Mouse (Mus musculus): ENCODE data around the gene Ppp4r2.

Ppp4r2 gene

GRCm38 (mm10) chr6:100882381-100883213, 49.2 kb downstream of the Ppp4r2 start:
- DNase-seq (ENCODE audit: extremely low read depth, low read depth, low spot score): peak; percentile 3

- DNase-seq (ENCODE audit: extremely low read depth, low read depth, low spot score): no peak
These were observed 49.8 kb downstream of the Ppp4r2 start for GRCm38 (mm10) chr6:100883233-100883632.

DNA sequence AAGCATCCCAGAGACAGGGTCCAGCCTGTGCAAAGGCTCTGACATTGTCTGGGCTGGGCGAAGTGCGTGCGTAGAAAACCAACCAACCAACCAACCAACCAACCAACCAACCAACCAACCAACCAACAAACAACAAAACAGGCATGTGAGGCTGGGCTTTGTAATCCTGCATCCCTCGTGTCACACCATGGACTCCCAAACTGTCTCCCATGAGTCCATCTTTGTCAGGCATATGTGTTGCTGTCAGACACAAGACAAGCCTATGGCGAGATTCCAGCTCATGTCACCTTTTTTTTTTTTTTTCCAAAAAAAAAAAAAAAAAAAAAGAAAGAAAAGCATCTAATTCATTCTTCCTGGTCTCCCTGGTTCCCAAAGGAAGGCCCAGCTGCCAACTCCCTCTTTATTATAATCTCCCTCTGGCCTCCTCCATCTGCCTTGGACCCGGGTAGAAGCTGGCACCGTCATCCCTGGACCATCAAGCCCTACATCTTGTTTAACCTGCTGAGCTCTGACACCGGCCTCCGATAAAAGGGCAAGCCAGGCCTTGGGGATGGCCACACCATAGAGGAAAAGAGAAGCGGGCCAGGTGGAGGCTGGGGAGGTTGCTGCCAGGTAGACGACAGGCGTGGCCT, 51.3 kb downstream of the Ppp4r2 start:
- DNase-seq (ENCODE audit: extremely low read depth, low read depth, low spot score): no peak

- no peak for DNase-seq (ENCODE audit: extremely low read depth, low read depth, low spot score)
These were observed 52.0 kb downstream of the Ppp4r2 start for GRCm38 (mm10) chr6:100885376-100885775.

DNA sequence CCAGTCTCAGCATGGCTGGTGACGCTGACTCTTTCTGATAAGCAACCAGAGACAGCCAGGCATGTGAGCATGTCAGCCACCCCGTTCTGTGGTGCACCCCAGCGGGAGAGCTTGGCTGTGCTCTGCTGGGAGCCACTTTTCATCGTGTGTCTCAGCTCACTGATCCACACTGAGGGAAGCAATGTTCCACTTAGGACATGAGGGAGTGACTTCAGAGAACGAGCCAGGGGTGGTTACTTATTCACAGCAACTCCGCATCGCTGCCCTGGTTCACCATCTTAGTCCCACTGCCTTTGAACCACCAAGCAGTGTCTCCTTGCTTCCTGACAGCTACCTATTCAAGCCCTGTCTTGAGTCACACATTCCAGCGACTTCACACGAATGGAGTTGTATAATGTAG, 53.6 kb downstream of the Ppp4r2 start:
- DNase-seq (ENCODE audit: extremely low read depth, low read depth, low spot score): no peak

DNA sequence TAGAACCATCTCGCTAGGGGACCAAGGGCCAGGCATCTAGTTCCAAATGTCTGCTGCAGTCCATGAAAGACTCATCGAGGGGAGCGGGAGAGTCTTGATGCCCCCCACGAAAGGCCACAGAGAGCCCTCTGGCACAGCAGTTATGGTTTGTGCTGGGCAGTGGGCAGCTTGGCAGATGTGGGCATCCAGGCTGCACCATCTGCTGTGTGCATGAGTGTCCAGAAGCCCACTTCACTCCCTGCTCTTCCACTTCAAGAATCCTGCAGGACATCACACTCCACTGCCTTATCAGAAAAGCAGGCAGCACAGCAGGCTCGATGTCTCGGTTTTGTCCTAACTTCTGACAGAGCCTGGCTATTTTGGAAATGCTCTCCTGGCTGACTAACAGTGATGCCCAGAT, 55.9 kb downstream of the Ppp4r2 start:
- no peak for DNase-seq (ENCODE audit: extremely low read depth, low read depth, low spot score)

GRCm38 (mm10) chr6:100892489-100892888, 59.1 kb downstream of the Ppp4r2 start:
- DNase-seq (ENCODE audit: extremely low read depth, low read depth, low spot score): no peak

DNA sequence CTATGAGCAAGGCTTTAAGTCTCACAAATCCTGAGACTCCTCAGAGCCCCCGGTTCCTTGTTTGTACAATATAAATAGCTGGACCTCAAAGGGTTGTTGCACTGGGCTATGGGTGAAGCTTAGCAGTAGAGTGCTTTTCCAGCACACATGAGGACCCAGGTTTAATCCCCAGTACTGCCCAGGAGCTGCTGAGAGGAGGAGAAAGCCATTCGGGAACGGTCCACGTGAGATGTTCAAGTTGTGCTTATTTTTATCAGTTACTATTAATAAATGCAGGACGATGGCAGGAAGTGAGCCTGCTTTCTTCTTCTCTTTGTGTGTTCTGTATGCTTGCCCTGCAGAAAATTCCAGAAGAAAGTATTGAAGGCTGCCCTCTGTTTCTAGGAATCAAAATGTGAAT, 59.7 kb downstream of the Ppp4r2 start:
- no peak for DNase-seq (ENCODE audit: extremely low read depth, low read depth, low spot score)

DNA sequence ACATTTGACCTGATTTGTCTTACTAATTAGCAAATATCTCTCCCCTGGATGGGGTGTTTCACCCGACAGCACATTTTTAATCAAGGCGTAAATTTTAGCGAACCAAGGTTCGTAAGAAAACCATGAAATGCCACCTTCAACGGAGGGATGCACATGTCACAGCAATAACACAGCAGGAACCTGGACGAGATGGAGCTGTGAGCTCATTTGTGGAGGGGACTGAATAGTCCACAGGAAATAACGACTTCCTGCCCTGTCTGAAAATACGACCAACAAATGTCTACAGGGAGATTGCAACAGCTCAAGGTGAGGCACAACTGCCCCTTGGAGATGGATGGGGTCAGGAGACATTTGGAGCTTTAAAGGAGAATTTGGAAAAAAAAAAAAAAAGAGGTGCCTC, 61.8 kb downstream of the Ppp4r2 start:
- no peak for DNase-seq (ENCODE audit: extremely low read depth, low read depth, low spot score)

- no peak for DNase-seq (ENCODE audit: extremely low read depth, low read depth, low spot score)
These were observed 63.5 kb downstream of the Ppp4r2 start for GRCm38 (mm10) chr6:100896883-100897282.

DNA sequence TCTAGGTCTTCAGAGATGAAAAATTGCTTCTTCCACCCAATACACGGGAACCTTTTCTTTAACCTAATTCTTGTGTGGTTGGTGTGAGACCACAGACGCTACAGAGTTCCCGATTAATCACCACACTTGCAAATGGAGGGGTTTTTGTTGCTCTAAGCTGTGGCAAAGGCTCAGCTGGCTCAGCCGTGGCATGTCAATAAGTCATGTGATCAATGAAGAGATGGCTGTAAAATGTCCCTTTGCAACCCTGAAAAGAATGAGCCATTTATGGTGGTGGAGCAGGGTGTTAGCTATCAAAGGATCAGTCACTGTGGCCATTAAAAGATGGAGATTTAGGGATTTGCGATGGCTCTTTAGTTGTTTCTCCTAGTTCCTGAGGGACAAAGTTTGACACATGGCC, 71.0 kb downstream of the Ppp4r2 start:
- DNase-seq (ENCODE audit: extremely low read depth, low read depth, low spot score): no peak

DNA sequence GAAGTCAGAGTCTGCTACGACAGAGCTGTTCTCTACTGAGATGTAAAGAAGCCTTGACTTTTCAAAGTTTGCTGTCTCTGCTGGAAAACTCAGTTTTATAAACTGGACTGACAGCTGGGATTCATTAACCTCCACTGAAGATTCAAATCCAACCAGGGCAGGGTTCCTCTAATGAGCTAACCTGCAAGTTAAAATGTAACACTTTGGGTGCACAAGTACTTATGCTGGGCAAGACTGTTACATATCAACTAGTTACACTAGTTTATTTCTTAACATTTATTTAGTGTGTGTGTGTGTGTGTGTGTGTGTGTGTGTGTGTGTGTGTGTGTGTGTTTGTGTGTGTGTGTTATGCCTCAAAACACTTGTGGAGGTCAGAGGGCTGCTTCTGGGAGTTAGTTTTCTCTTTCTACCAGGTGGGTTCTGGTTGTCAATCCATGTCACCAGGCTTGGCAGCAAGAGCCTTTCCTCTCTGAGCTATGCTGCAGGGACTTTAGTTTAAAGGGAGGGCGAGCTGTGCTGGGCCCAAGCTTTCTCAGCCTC, 76.8 kb downstream of the Ppp4r2 start:
- no peak for DNase-seq (ENCODE audit: extremely low read depth, low read depth, low spot score)
